Mouse (Mus musculus) heart, adult 2 months (tissue): ENCODE measurements around the gene Cp.

Source experiments
- CTCF ChIP-seq: fragments of 200-600 bp; IDR thresholded peaks from 2 replicates; pipeline ENCODE4 v1.8.1; 2022; ENCODE audit warnings: antibody characterized with exemption, mild to moderate bottlenecking, moderate library complexity
- EP300 ChIP-seq: fragments of 200-500 bp; IDR thresholded peaks from 2 replicates; pipeline ENCODE4 v1.6.1; 2011; ENCODE audit warnings: low read depth, low read length, control low read depth; ENCODE audit not compliant: insufficient read depth
- POLR2A ChIP-seq: fragments of 200-500 bp; IDR thresholded peaks from 2 replicates; pipeline ENCODE4 v1.6.1; 2011; ENCODE audit warnings: mild to moderate bottlenecking, low read depth, low read length, control low read depth; ENCODE audit not compliant: insufficient read depth

DNA sequence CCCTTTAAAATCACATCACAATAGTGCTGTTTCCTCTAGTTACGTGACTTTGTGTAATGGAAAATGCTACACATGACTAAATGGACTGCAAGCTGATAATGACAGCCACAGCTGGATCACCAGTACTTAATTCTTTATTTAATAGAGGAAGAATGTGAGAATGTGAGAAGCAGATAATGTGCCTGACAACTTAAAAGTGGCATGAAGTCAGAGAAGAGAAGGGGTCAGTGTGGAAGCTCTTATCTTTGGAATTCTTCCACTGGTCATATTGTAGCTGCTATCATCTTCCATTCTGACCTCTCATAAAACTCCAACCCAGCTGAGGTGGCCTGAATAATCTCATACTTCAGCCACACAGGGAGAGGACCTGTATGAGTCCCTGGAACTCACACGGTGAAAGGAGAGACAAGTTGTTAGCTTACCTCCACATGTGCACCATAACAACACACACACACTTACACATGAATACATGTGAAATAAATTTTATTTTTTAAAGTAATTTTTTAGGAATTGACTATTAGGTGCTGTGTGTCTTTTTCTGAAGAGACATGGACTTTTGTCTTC is 7.9 kb downstream of the Cp start:
- TF ChIP-seq POLR2A (no peak), CTCF (no peak), EP300 (no peak)
